Mouse (Mus musculus) mature B cell (primary cell): ENCODE measurements around the gene 1700020D05Rik.

Experiments
- in situ Hi-C: fragments of 300-500 bp; cut with MboI; formaldehyde crosslinking; loops from 2 replicates; pipeline ENCODE4 v1.14.3; 2019

Gene 1700020D05Rik

GRCm38 (mm10) chr19:5503687-5504086 lies at the start of gene 1700020D05Rik:
Gene 1700020D05Rik, minus strand, starts transcription at chr19:5503787.
- in situ Hi-C loops: no loop called here

DNA sequence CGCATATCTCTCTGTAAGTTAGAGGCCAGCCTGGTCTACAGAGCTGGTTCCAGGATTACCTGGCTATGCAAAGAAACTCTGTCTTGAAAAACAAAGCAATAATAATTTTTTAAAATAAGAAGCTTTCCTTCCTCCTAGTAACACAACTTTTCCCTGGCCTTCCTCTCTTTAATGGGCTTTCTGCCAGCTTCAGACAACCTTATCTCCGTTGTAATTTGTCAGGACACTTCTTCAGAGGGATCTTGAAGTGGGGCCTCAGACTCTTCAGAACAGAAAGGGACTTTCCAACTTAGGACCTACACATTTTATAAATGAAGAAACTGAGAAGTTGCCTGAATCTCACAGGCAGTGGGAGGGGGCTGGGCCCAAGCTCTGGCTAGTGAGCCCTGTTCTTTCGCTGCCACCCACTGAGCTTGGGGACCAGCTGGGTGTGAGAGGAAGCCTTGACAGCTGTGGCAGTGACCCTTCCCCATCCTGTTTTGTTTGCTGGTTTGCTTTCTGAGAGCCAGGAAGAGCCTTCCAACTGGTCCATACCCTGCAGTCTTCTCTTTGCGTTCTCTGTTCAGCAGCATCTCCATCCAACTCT lies 44.0 kb upstream of the 1700020D05Rik start:
- in situ Hi-C loops: no loop called here

GRCm38 (mm10) chr19:5544031-5544430 lies 40.4 kb upstream of the 1700020D05Rik start:
- in situ Hi-C loops: no loop called here

GRCm38 (mm10) chr19:5543362-5543761 lies 39.8 kb upstream of the 1700020D05Rik start:
- in situ Hi-C loops: no loop called here

GRCm38 (mm10) chr19:5538786-5539185 lies 35.2 kb upstream of the 1700020D05Rik start:
- in situ Hi-C loops: no loop called here

- in situ Hi-C loops: no loop called here
Observed at GRCm38 (mm10) chr19:5532520-5532919, 28.9 kb upstream of the 1700020D05Rik start.

- in situ Hi-C loops: no loop called here
Observed at GRCm38 (mm10) chr19:5530138-5530524, 26.5 kb upstream of the 1700020D05Rik start.

GRCm38 (mm10) chr19:5529325-5530137 lies 25.9 kb upstream of the 1700020D05Rik start:
- in situ Hi-C loops: no loop called here

DNA sequence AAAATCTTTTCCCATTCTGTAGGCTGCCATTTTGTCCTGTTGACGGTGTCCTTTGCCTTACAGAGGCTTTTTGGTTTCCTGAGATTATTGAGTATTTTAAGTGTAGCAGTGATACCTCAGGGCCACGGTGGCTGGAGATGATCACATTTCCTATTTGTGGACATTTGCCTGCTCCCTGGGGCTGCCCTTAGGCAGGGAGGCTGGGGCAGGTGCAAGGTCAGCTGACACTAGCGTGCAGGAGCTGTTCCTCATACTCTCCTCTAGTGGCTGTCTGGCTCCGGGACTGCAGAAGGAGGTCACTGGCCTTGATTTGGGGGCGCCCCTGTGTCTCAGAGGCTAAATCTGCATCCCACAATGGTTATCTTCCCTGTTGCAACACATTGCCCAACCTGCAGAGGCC lies 21.6 kb upstream of the 1700020D05Rik start:
- in situ Hi-C loops: no loop called here

GRCm38 (mm10) chr19:5518721-5519120 lies 15.1 kb upstream of the 1700020D05Rik start:
- in situ Hi-C loops: no loop called here

DNA sequence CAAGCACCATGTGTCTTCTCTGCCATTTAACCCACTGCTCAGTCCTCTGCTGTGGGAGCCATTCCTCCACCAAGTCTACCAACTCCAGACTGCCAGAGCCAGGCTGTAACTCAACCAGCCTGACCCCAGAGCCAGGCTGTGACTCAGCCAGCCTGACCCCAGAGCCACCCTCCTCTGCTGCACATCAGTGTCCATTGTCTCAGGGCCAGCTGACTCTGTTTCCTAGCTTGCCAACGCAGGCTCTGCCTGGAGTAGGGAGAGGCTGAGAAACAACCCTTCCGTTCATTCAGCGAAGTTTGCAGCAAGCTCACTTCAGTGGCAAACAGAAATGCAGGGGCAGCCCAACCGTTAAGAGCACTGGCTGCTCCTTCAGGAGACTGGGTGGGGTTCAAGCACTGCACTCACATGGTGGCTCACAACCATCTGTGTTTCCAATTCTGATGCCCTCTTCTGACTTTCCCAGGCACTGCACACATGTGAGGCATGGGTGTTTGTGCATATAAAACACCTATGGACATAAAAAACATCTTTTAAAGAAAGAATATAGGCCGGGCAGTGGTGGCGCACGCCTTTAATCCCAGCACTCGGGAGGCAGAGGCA lies 13.4 kb upstream of the 1700020D05Rik start:
- in situ Hi-C loops: no loop called here

GRCm38 (mm10) chr19:5515840-5516777 lies 12.5 kb upstream of the 1700020D05Rik start:
- in situ Hi-C loops: no loop called here

DNA sequence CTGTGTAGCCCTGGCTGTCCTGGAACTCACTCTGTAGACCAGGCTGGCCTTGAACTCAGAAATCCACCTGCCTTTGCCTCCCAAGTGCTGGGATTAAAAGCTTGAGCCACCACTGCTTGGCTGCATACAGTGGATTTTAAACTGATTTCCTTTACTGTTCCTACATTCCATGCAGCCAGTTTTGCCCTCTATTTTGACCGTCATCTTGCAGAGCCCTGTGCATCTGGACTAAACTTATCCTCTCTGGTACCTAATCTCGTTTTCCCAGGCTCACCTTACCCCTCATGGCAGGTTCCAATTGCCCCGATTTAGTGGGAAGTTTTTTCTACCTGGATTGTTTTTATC lies 9.4 kb upstream of the 1700020D05Rik start:
- in situ Hi-C loops: no loop called here

DNA sequence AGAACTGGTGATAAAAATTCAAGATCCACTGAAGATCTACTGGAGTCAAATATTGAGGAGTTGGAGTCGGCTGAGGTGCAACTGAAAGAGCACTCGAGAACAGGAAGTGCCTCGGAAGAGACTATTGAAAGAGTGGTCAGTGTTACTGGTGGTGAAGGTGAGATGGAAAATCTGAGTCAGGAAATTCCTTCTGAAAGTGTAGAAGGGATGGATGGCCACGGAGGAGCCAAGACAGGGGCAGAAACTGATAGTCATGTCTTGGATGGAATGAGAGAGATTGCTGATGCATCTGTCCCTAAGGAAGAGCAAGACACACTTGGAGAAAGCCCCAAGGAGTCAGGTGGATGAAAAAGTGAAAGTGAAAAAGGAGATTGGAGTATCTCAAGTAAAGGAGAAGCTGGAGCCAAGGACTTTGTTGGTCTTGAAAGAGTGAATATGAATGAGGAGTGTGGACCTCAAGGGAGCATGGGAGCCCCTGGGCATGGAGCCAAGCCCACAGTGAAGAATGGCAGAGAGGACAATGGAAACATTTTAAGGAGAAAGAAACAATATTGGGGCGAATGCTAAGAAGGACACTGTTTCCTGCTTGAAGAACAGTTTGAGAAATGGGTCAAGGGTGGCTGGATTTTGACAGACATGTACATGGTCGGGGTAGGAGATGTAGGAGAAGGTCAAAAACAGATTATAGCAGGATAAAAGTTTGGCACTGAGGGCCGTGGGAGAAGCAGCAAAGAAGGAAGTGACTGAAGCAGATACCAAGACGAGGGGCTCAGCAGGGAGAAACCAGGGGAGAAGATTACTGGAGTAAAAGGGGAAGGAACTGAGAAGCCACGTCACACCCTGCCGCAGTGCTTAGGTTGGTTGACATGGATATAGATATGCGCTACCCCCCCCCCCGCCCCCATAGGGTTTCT lies 8.8 kb upstream of the 1700020D05Rik start:
- in situ Hi-C loops: no loop called here

DNA sequence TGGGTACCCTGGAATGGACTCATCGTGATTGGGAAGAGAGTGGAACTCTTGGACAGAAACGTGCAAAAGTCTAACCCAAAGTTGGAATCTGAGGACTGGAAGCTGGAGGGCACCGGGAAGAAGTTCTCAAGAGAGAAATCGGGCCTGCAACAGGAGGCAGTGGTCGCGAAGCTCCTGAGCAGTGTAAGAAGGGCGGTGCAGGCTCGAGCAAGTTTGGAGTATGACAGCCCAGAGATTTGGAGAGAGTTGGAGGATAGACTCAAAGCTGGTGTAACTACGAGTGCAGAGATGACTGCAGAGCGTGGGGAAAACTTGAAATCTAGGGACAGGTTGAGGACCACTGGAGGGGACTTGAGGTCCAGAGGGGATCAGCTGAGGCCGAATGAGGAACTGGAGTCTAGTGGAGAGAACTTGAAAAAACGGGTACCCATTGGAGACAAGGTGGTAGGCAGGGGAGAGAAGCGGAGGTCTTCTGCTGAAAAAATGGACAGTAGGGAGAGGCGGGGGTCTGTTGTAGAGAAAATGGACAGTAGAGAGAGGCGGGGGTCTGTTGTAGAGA lies 7.6 kb upstream of the 1700020D05Rik start:
- in situ Hi-C loops: no loop called here

- in situ Hi-C loops: no loop called here
Observed at GRCm38 (mm10) chr19:5510031-5511026, 6.7 kb upstream of the 1700020D05Rik start, which contains the start of gene Snx32. Gene Snx32, minus strand, starts transcription at chr19:5510538.

DNA sequence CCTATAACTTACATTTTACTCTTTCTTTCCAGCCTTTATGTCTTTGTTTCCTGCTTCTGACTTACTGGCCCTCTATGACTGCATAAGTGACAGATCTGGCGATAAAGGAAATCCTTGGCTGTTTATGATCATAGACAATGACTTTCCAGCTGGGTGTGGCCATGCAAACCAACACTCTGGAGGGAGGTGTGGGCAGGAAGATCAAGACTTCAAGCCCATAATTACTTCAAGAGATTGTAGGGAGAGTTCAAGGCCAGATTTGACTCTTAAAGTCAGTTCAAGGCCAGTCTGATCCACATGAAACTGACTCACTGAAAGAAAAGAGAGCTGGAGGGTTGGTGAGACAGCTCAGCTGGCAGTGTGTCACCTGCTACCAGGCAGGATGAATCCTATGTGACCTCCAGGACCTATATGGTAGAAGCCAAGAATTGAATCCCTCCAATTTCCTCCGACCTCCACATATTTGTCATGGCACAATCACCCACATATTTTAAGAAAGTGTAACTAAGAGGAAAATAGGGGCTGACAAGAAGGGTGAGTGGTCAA lies 3.2 kb downstream of the 1700020D05Rik start:
- in situ Hi-C loops: no loop called here

GRCm38 (mm10) chr19:5496052-5496370 lies 7.6 kb downstream of the 1700020D05Rik start:
- in situ Hi-C loops: no loop called here
